Mouse (Mus musculus) layer of hippocampus, postnatal 10 days (tissue): ENCODE measurements at regions not wholly inside any gene's neighbourhood (a gene's known extent, or its start where the extent isn't known, plus 50 kb on each side); places are given as distances from the start of the nearest gene placed in this dataset.

Experiments
- DNase-seq, 2 experiments: peaks; one replicate each; pipeline ENCODE4 v3.0.0; 2021; ENCODE audit warnings: low spot score in 2 of 2

- no peak for DNase-seq
Observed at GRCm38 (mm10) chr1:73737083-73737482, 387.2 kb downstream of the Tns1 start.

- DNase-seq = no peak
Observed at GRCm38 (mm10) chr1:73728377-73728776, 395.9 kb downstream of the Tns1 start.

GRCm38 (mm10) chr1:73727781-73728180, 396.5 kb downstream of the Tns1 start:
- DNase-seq = no peak

DNA sequence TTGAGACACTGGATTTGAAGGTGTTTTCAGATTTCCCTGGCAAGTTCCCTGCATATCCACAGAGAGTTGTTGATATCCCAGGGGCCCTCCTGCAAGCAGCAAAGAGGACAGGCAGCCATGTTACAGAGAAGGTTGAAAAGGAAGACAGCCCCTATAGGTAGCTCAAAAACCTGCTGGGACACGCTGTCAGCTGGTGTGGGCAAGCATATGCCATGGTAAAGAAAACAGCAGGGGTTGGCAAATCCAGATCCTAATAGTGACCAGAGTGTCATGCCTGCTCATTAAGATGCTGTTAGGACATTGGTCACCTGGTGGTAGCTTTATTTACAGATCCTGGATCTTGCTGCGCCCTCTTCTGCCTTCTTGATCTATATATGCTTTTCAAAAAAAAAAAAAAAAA, 397.6 kb downstream of the Tns1 start:
- no peak for DNase-seq

DNA sequence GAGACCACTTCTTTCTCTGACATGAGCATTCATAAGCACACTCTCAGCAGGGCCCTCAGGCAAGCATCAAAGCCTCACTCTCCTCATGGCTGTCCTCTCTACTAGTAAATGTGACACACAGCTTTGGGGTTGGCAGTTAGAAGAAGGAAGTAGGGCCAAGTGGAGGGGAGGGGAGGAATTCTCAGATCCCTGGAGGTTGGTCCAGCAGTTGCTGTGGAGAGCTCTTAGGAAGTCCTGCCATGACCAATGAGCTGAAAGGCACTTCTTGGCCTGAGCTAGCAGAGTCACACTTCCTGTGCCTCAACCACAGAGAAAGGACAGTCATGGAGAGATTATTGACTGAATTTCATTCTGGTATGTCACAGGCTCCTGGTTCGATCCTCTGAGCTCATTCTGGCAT, 398.8 kb downstream of the Tns1 start:
- DNase-seq = no peak

GRCm38 (mm10) chr1:73724551-73724950, 399.7 kb downstream of the Tns1 start:
- no peak for DNase-seq

- DNase-seq = no peak
Observed at GRCm38 (mm10) chr1:73721486-73722225, 402.6 kb downstream of the Tns1 start.

DNA sequence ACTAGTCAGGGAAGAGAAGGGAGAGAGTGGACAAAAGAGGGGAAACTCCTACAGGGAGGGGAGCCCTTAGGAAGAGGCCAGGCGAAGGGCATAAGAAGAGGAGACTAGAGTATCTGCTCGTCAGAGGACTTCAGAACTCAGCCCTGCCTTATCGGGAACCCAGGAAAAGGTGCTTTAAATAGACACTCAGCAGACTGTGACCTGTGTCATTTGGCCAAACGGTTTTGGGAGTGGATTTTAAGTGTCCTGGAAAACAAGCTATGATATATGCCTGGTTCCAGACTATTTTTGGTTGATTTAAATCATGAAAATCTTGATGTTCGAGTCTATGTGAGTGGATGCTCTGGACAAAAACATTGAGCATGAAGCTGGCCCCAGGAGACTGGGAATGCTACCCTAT, 405.8 kb downstream of the Tns1 start:
- DNase-seq = no peak

DNA sequence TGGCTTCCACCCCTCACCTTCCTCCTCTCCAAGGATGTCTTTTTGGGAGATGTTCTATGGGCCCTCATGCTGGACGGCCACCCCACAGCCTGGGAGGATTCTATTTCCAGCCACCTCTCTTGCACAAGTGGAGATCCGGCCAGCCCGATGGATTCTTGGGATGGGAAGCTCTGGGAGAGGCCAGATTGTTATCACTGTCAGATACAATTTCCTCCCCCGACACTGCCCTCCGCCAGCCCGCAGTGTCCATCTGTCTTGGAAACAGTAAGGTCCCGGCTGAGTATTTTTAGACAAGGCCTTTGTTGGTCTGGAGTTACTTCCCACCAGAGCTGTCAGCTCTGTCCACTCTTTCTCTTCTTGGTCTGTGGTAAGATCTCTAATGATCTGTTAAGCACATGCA, 406.8 kb downstream of the Tns1 start:
- no peak for DNase-seq

DNA sequence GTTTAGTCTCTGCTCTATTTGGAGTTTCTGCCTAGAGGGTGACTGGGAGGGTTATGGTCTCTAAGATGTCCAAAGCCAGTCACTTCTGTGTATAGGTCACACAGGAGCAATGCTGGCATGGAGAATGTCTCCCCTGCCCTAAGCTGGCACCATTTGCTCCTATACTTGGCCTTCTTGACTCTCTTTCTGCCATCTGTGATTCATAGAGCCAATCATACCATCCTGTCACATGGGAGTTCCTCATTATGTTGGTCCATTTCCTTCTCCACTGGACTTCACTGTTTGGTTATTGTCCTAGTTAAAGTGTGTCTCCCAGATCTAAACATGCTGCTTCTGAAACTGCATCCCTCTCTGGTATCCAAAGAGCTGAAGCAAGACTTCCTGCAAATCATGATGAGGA, 407.3 kb downstream of the Tns1 start:
- DNase-seq = no peak

GRCm38 (mm10) chr1:73715571-73715970, 408.7 kb downstream of the Tns1 start:
- no peak for DNase-seq

- DNase-seq = no peak
Observed at GRCm38 (mm10) chr1:73702428-73702842, 421.8 kb downstream of the Tns1 start.

DNA sequence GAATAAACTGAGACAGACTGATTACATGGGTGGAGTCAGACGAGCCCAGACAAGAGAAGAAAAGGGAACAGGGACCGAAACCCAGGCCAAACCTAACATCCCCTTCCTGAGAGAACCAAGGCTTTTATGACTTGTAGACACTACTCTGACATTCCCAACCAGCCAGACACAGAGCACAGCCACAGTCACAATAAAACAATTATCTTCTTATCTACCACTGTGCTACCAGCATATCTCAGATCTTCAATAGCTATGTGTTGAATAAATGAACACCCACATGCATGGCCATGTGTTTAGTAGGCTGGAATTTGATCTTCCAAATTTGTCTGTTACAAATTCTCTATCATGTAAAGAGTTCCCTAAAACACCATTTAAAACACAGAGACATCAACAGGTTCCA, 430.7 kb downstream of the Tns1 start:
- DNase-seq = no peak

GRCm38 (mm10) chr1:73685734-73686133, 438.5 kb downstream of the Tns1 start:
- DNase-seq = no peak

- DNase-seq = no peak
Observed at GRCm38 (mm10) chr1:73685066-73685465, 439.2 kb downstream of the Tns1 start.

DNA sequence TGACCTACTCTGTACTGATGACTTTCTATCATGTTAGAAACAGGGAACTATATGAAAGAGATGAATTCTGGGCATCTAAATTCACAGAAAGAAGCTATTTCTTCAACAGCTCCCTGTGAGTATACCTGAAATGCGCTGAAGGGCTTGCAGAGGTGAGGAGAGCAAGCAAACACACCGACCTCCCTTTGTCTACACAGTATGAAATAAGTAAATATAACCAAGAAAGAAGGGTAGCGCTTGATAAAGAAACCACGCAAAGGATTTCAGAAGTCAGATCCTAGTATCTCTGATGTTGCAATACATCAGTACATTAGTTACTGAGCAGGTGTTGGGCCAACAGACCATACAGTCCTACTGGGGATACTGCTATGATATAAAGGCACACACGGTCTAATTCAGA, 440.1 kb downstream of the Tns1 start:
- no peak for DNase-seq

DNA sequence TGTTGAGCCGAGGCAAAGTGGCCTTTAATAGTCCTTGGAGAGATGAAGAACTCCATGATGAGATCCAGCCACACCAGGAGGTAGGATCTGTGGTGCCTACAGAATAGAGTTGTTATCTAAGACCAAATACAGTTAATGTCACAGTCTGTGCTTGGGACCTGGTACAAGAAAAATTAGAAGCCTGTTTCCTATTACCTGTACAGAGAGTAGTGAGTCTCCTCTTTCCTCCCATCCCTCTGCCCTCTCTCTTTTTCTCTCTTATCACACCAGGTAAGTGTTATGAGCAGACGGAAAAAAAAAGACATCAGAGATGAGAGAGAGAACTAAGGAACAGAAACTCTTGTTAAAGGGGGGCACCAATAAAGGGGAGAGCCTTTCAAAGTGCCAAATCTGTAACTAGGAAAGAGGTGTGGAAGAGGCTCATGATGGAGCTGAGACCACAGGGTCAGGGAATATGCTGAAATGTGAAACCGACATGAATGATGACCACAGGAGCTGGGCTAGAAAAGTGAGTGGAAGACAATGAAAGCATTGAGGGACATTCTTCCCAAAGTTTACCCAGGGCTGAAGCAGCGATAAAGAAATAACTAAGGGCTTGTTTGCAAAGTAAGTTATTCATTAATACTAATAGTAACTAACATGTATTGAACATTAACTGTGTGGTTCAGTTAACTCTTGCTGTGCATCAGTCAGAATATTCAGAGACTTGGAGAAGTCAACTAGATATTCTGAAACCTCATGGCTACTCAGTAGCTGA, 440.9 kb downstream of the Tns1 start:
- DNase-seq = no peak

DNA sequence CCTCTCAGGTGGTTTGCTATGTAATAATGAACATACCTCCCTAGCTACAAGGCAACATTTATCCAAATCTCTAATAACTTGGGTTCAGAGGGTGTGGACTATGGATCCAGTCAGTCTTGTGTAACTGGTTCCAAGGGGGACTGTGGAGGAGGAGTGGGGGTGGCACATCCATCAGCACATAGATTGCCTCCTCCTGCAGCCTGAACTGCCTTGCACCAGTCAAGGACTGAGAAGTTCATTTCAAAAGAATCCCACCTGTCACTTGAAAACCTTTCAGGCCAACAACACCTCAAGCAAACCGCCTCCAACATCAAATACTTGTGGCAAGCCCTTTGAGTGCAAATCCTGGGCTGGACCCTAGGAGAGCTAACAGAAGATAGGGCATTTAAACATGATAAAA, 442.6 kb downstream of the Tns1 start:
- no peak for DNase-seq

- no peak for DNase-seq
Observed at GRCm38 (mm10) chr1:73680829-73681228, 443.4 kb downstream of the Tns1 start.

GRCm38 (mm10) chr1:73673851-73674235, 450.4 kb downstream of the Tns1 start:
- no peak for DNase-seq

DNA sequence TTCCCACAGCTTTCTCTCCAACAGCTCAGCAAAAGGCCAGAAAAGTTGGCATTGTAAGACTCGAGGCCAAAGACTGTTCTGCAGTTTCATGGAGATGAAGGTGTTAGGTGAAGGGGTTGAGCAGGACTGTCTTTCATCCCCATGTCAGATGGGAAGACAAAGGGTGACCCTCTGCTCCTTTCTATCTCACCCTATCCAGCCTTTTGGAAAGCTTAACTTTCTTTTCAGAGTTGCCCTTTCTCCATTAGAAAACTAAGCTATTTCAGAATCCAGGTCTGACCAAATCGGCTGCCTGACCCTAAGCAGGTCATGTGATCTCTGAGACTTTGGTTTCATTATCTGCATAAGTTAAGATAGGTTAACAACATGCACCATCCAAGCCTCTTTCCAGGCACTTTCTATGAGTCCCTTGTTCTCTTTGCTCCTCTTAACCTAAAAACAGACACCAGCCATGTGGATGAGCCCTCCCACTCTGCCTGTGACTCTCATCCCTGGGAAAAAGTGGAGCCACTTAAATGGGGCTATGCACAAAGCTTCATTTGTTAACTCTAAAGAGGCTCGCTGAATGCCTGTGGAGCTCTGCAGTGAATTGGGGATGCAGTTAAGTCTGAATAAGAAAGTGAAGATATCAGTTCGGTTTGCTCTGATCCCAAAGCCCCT, 450.9 kb downstream of the Tns1 start:
- no peak for DNase-seq

DNA sequence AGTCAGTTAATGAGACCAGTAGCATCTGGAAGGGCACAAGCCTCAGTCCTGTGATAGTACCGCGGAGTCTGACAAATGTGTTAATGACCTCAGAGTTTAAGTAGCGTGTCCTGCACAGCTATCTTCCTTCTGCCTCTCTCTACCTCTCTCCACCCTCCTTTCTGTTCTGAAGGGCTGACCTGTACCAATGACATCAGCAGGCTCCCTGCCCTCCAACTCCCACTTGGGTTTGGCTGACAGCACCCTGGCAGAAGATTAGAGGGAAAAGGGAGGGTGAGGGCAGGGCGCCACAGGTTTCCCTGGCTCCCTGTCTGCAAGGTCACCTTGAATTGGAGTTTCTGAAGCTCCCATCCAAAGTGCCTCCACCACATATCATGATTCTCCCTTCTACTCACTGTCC, 452.0 kb downstream of the Tns1 start:
- DNase-seq = peak in 1 of 2 experiments; percentile 21
